Mouse (Mus musculus) kidney, embryonic 16.5 days (tissue): ENCODE results near the gene Rab31. TPM values are rescaled to one million over a fixed set of nuclear protein-coding genes. Genes with fewer than 3 reads are reported as not detected.

ENCODE experiments used
- ATAC-seq: fragments of 200-750 bp; cut with Nextera tagmentation; 2 replicates; pipeline ENCODE4 v1.8.0; 2017; ENCODE audit warnings: moderate TSS enrichment; ENCODE audit not compliant: low FRiP score, low TSS enrichment
- H3K27ac ChIP-seq: fragments of 300-500 bp; sonication (generic); 2 replicates; pipeline ENCODE4 v1.5.1; 2014; ENCODE audit warnings: low read length
- H3K27me3 ChIP-seq: fragments of 300-500 bp; sonication (generic); 2 replicates; pipeline ENCODE4 v1.6.1; 2014; ENCODE audit warnings: low read length, control low read depth, mixed read lengths; ENCODE audit not compliant: insufficient read depth
- H3K36me3 ChIP-seq: fragments of 300-500 bp; sonication (generic); 2 replicates; pipeline ENCODE4 v1.6.1; 2014; ENCODE audit warnings: low read length, control low read depth, mixed read lengths; ENCODE audit not compliant: insufficient read depth
- H3K4me1 ChIP-seq: fragments of 300-500 bp; sonication (generic); 2 replicates; pipeline ENCODE4 v1.6.1; 2014; ENCODE audit warnings: low read length, control low read depth, mixed read lengths; ENCODE audit not compliant: insufficient read depth
- H3K4me2 ChIP-seq: fragments of 300-500 bp; sonication (generic); replicated peaks from 2 replicates; pipeline ENCODE4 v1.6.1; 2014; ENCODE audit warnings: low read depth, low read length
- H3K4me3 ChIP-seq: fragments of 300-500 bp; sonication (generic); 2 replicates; pipeline ENCODE4 v1.5.1; 2014; ENCODE audit warnings: mild to moderate bottlenecking, low read length
- H3K9ac ChIP-seq: fragments of 300-500 bp; sonication (generic); replicated peaks from 2 replicates; pipeline ENCODE4 v1.6.1; 2014; ENCODE audit warnings: low read length
- H3K9me3 ChIP-seq: fragments of 300-500 bp; sonication (generic); 2 replicates; pipeline ENCODE4 v1.6.1; 2016; ENCODE audit warnings: low read length, control low read depth
- WGBS: fragments of 180-500 bp; shearing (Covaris S2); extraction: QIAGEN DNeasy Blood & Tissue Kit; methylation state at CpG from one replicate; pipeline ENCODE4 v1.1.7; 2014; 5-methylcytosine and 5-hydroxymethylcytosine counted together
- polyA plus RNA-seq: library from polyadenylated mRNA; unstranded; fragments of >200 nt; fragmentation: Nextera tagmentation; extraction: Ambion mirVana; gene quantifications from 2 replicates; pipeline ENCODE4 v1.2.1, GENCODE M21; 2015

The Rab31 gene
- polyA plus RNA-seq, 1 experiment from 2014 or later, result 38.4 TPM

- Histone ChIP-seq H3K4me1 (no peaks in the 10 kb centered on the region), H3K9me3 (no peaks in the 10 kb centered on the region), H3K4me3 (no peak overlapping the region), H3K36me3 (no peaks in the 10 kb centered on the region), H3K4me2 (no peak overlapping the region), H3K27ac (peak overlapping the region; percentile 25; the same call in 1 of the 2 replicates), H3K9ac (no peak overlapping the region), H3K27me3 (no peaks in the 10 kb centered on the region)
- WGBS, result 73% methylated on average over 13 of the region's 16 CpGs
- no peak for ATAC-seq
These were observed 42.4 kb downstream of the Rab31 start for GRCm38 (mm10) chr17:65729945-65730741.

GRCm38 (mm10) chr17:65726755-65727154, 45.8 kb downstream of the Rab31 start:
- no peaks in the 10 kb centered on the region for H3K9me3 ChIP-seq
- WGBS, result 79% methylated on average over 5 of the region's 5 CpGs
- H3K36me3 ChIP-seq, result no peaks in the 10 kb centered on the region; the same call in 1 of the 2 replicates
- H3K4me2 ChIP-seq, result no peak overlapping the region
- ATAC-seq, result no peak
- H3K4me3 ChIP-seq, result no peak overlapping the region
- H3K27me3 ChIP-seq, result no peaks in the 10 kb centered on the region
- no peak overlapping the region for H3K9ac ChIP-seq
- no peaks in the 10 kb centered on the region for H3K4me1 ChIP-seq
- no peak overlapping the region for H3K27ac ChIP-seq

GRCm38 (mm10) chr17:65726274-65726673, 46.3 kb downstream of the Rab31 start:
- no peaks in the 10 kb centered on the region; the same call in 1 of the 2 replicates for H3K36me3 ChIP-seq
- H3K4me3 ChIP-seq, result no peak overlapping the region
- no peak overlapping the region for H3K27ac ChIP-seq
- no peak overlapping the region for H3K4me2 ChIP-seq
- no peaks in the 10 kb centered on the region for H3K27me3 ChIP-seq
- no peaks in the 10 kb centered on the region for H3K4me1 ChIP-seq
- no peak overlapping the region for H3K9ac ChIP-seq
- no peak for ATAC-seq
- 75% methylated on average over 6 of the region's 6 CpGs for WGBS
- no peaks in the 10 kb centered on the region for H3K9me3 ChIP-seq

GRCm38 (mm10) chr17:65725814-65726213, 46.7 kb downstream of the Rab31 start:
- no peak overlapping the region for H3K4me3 ChIP-seq
- H3K9me3 ChIP-seq, result no peaks in the 10 kb centered on the region
- H3K27me3 ChIP-seq, result no peaks in the 10 kb centered on the region
- 83% methylated on average over 2 of the region's 2 CpGs for WGBS
- H3K36me3 ChIP-seq, result no peaks in the 10 kb centered on the region; the same call in 1 of the 2 replicates
- no peak for ATAC-seq
- H3K4me1 ChIP-seq, result no peaks in the 10 kb centered on the region
- no peak overlapping the region for H3K27ac ChIP-seq
- no peak overlapping the region for H3K9ac ChIP-seq
- no peak overlapping the region for H3K4me2 ChIP-seq

GRCm38 (mm10) chr17:65725381-65725780, 47.2 kb downstream of the Rab31 start:
- ATAC-seq, result no peak
- H3K36me3 ChIP-seq, result peaks cover 3% of the 10 kb centered on the region
- no peaks in the 10 kb centered on the region for H3K9me3 ChIP-seq
- no peaks in the 10 kb centered on the region for H3K4me1 ChIP-seq
- WGBS, result 72% methylated on average over 8 of the region's 8 CpGs
- H3K27ac ChIP-seq, result no peak overlapping the region
- H3K27me3 ChIP-seq, result no peaks in the 10 kb centered on the region
- H3K4me3 ChIP-seq, result no peak overlapping the region
- H3K4me2 ChIP-seq, result no peak overlapping the region
- no peak overlapping the region for H3K9ac ChIP-seq

- H3K4me3 ChIP-seq, result no peak overlapping the region
- H3K36me3 ChIP-seq, result peaks cover 6% of the 10 kb centered on the region
- no peaks in the 10 kb centered on the region for H3K27me3 ChIP-seq
- H3K9ac ChIP-seq, result no peak overlapping the region
- H3K4me2 ChIP-seq, result no peak overlapping the region
- ATAC-seq, result 0 out of 2 replicates have a peak, but pooled peaks have one; percentile 27
- WGBS, result 81% methylated on average over 10 of the region's 11 CpGs
- no peaks in the 10 kb centered on the region for H3K9me3 ChIP-seq
- no peaks in the 10 kb centered on the region for H3K4me1 ChIP-seq
- no peak overlapping the region for H3K27ac ChIP-seq
These were observed 48.3 kb downstream of the Rab31 start for GRCm38 (mm10) chr17:65724254-65724653.

- Histone ChIP-seq H3K4me1 (no peaks in the 10 kb centered on the region), H3K9ac (no peak overlapping the region), H3K36me3 (peaks cover 6% of the 10 kb centered on the region), H3K4me2 (no peak overlapping the region), H3K27ac (no peak overlapping the region), H3K27me3 (no peaks in the 10 kb centered on the region), H3K9me3 (no peaks in the 10 kb centered on the region), H3K4me3 (no peak overlapping the region)
- WGBS, result 80% methylated on average over 8 of the region's 8 CpGs
- no peak for ATAC-seq
These were observed 48.9 kb downstream of the Rab31 start for GRCm38 (mm10) chr17:65723633-65724032.

- H3K36me3 ChIP-seq, result peaks cover 6% of the 10 kb centered on the region
- H3K9me3 ChIP-seq, result no peaks in the 10 kb centered on the region
- no peaks in the 10 kb centered on the region for H3K4me1 ChIP-seq
- H3K9ac ChIP-seq, result no peak overlapping the region
- H3K27ac ChIP-seq, result no peak overlapping the region
- no peak for ATAC-seq
- H3K4me2 ChIP-seq, result no peak overlapping the region
- H3K27me3 ChIP-seq, result no peaks in the 10 kb centered on the region
- no peak overlapping the region for H3K4me3 ChIP-seq
These were observed 51.2 kb downstream of the Rab31 start for GRCm38 (mm10) chr17:65721330-65721729.

- no peaks in the 10 kb centered on the region for H3K27me3 ChIP-seq
- ATAC-seq, result no peak
- peaks cover 6% of the 10 kb centered on the region for H3K36me3 ChIP-seq
- no peak overlapping the region for H3K4me3 ChIP-seq
- no peaks in the 10 kb centered on the region for H3K4me1 ChIP-seq
- H3K27ac ChIP-seq, result no peak overlapping the region
- no peak overlapping the region for H3K4me2 ChIP-seq
- no peak overlapping the region for H3K9ac ChIP-seq
- WGBS, result 95% methylated on average over 5 of the region's 5 CpGs
- no peaks in the 10 kb centered on the region for H3K9me3 ChIP-seq
These were observed 52.7 kb downstream of the Rab31 start for GRCm38 (mm10) chr17:65719826-65720225.

GRCm38 (mm10) chr17:65718578-65718977, 54.0 kb downstream of the Rab31 start:
- Histone ChIP-seq H3K27ac (no peak overlapping the region), H3K27me3 (no peaks in the 10 kb centered on the region), H3K4me1 (no peaks in the 10 kb centered on the region), H3K9ac (no peak overlapping the region), H3K9me3 (no peaks in the 10 kb centered on the region), H3K4me2 (no peak overlapping the region), H3K36me3 (peaks cover 6% of the 10 kb centered on the region), H3K4me3 (no peak overlapping the region)
- WGBS, result 79% methylated on average over 2 of the region's 2 CpGs
- no peak for ATAC-seq
